In genomic region chr14:13440723-13441122, GRCm38 (mm10) we compare ENCODE assay signal across 22 mouse cellular contexts.
"Had no signal": no experiment of that assay in that cellular context is flagged by ENCODE, and none has a peak within 500 bp of the region (broad histone marks: within the 10 kb centered on the region; RNA-seq: fewer than 3 reads in every experiment).

No protein-coding gene starts in this region.

- H3K9me3 ChIP-seq: intestine, embryonic 15.5 days; liver, embryonic 12.5 days; liver, embryonic 15.5 days; lung, embryonic 15.5 days; neural tube, embryonic 13.5 days had no signal

- H3K36me3 ChIP-seq: intestine, embryonic 15.5 days; liver, embryonic 12.5 days; liver, embryonic 15.5 days; lung, embryonic 15.5 days; neural tube, embryonic 13.5 days had no signal

- ATAC-seq: intestine, embryonic 15.5 days; liver, embryonic 12.5 days had no signal

- H3K27me3 ChIP-seq: intestine, embryonic 15.5 days; liver, embryonic 12.5 days; liver, embryonic 15.5 days; lung, embryonic 15.5 days; megakaryocyte, embryonic 14.5 days; neural tube, embryonic 13.5 days had no signal

- H3K27ac ChIP-seq: intestine, embryonic 15.5 days; layer of hippocampus, adult 2 months; liver, embryonic 12.5 days; liver, embryonic 15.5 days; lung, embryonic 15.5 days; neural tube, embryonic 13.5 days had no signal

- H3K4me1 ChIP-seq: intestine, embryonic 15.5 days; liver, embryonic 12.5 days; liver, embryonic 15.5 days; lung, embryonic 15.5 days; megakaryocyte, embryonic 14.5 days; neural tube, embryonic 13.5 days had no signal

- H3K9ac ChIP-seq: intestine, embryonic 15.5 days; liver, embryonic 12.5 days; liver, embryonic 15.5 days; lung, embryonic 15.5 days; neural tube, embryonic 13.5 days had no signal

- H3K4me3 ChIP-seq: intestine, embryonic 15.5 days; layer of hippocampus, adult 2 months; liver, embryonic 12.5 days; liver, embryonic 15.5 days; lung, embryonic 15.5 days; megakaryocyte, embryonic 14.5 days; myocyte; neural tube, embryonic 13.5 days had no signal

- H3K4me2 ChIP-seq: intestine, embryonic 15.5 days; liver, embryonic 12.5 days; liver, embryonic 15.5 days; lung, embryonic 15.5 days; midbrain, embryonic 11.5 days; neural tube, embryonic 13.5 days had no signal

- DNase-seq: kidney, adult 11 months; kidney, adult 9 months; kidney, postnatal 25 days; layer of hippocampus, adult 9-11 months; liver; lung, adult 18-20 months; lung, postnatal 10 days; lung, postnatal 36 days; retina, postnatal 1 day; right cerebral cortex, postnatal 25 days; spleen, adult 18-20 months; thymus, adult 2 months; thymus, postnatal 14 days had no signal
